Mouse (Mus musculus) monocyte, adult 5-6 weeks (primary cell): ENCODE measurements around the gene Pex10. TPM values are rescaled to one million over a fixed set of nuclear protein-coding genes. Genes with fewer than 3 reads are reported as not detected.

ENCODE experiments used
- ATAC-seq: fragments of 153-309, 156-312 bp; replicated peaks from 2 replicates; pipeline ENCODE4 v1.8.0; 2017; ENCODE audit warnings: mild to moderate bottlenecking; ENCODE audit not compliant: low TSS enrichment, insufficient number of reproducible peaks, severe bottlenecking, poor library complexity, low FRiP score
- total RNA-seq: library from RNA; stranded (forward); fragments of 200-1000, 200-491, 200-594 nt; gene quantifications from 3 replicates; pipeline ENCODE4 v1.2.3, GENCODE M21; 2017

The Pex10 gene
- 1.6 to 6.2 TPM (median 3.1 TPM) in 3 replicates for total RNA-seq

DNA sequence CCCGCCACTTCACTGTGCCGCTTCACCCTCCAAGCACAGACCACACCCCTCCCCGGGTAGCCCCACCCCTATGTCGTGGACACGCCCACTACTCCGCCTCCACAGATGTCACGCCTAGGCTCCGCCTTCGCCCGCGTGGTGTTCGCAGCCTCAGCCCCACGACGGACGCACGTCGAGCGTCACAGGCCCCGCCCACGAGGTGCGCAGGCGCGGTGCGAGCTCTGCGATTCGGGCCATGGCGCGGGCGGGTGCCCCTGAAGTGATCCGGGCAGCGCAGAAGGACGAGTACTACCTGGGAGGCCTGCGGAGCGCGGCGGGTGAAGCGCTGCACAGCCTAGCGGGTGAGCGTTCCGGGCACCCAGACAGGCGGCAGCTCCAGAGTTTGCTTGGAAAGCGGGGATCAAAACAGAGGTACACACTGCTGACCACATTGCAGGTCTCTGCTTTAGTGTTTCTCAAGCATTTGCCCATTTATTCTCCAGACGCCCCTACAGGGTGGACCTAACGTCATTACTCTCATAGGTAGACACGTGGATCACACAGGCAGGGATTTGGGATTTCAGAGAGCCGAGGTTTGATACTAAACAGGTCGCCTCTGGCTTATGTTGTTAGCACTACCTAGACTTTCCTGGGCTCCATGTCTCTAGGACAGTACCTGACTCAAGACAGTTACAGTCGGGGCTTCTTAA, at the start of gene Pex10:
Pex10 (plus strand) TSS at position 183 of the 689 bp plus-strand sequence.
- peak; percentile 90 for ATAC-seq

DNA sequence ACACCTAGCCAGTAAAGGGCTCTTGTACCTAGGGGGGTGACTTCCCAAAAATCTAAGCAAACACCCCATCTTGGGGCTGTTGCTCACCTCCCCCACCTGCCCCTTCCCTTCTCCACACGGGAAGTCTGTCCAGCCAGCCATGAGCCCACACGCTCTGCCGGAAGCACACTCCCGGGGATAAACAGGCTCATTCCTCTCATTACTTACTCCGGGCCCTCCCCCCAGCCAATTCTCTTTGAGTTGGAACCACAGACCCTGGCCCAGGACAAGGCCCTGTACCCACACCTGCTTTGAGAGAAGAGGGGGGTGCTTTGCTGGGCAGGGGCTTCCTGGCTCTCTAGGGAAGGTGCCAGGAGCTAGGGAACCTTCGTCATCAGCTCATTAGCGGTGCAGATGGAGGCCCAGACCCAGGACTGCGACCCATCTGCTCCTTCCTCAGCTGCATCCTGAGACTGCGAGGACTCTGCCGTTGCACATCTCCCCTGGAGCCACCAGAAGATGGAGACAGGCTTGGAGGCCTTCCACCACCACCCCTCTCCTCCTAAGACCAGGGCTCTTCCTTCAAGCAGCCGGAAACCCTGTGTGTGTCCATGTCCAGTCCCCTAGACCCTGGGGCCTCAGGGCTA, 49.5 kb upstream of the Pex10 start:
- ATAC-seq = no peak

DNA sequence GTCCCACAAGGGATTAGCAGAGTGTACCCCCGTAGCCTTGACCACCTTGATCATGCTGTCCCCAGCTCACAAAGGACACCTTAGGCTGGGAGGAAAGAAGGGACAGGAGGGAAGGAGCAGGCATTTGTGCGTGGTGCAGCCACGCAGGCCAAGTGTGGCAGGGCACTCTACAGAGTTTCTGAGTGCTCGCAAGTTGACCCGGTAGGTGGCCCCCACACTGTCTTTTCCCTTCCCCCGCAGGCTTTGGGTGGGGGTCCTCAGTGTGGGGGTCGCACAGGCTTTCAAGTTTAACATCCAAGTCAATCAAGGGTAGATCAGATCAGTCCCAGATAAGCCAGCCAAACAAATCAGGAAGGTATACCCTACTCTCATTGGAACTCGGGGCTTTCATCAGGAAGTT, 48.8 kb upstream of the Pex10 start:
- no peak for ATAC-seq

DNA sequence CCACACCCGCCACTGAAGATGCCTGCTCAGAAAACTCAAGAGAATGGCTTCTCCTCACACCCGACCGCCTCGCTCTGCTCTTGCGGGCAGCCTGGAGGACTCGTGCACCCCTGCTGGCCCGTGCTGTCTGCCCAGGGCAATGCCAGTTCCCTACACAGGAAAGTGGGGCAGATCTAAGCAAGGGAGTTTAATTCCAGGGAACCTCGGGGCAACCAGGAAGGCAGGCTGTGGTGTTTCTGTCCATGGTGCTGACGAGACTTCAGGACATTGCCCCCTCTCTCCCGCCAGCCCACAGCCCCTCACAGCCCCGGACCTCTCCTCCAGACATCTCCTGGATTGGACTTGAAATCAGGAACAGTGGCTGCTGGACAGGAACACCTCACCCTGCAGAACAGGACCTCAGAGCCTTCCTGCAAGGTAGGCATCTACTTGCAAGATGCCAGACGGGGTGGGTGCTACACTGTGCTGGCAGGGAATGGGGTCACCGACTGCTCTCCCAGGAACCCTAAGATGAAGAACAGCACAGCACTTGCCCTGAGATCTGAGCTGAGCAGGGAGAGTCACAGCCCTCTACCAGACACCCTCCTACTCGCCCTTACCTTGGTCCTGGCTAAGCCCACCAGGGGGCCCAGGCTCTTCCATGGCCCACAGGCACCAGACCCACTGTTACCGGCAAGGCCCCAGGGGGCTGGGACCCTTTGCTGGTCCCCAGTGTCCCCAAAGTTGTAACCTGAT, 48.0 kb upstream of the Pex10 start:
- ATAC-seq = no peak

DNA sequence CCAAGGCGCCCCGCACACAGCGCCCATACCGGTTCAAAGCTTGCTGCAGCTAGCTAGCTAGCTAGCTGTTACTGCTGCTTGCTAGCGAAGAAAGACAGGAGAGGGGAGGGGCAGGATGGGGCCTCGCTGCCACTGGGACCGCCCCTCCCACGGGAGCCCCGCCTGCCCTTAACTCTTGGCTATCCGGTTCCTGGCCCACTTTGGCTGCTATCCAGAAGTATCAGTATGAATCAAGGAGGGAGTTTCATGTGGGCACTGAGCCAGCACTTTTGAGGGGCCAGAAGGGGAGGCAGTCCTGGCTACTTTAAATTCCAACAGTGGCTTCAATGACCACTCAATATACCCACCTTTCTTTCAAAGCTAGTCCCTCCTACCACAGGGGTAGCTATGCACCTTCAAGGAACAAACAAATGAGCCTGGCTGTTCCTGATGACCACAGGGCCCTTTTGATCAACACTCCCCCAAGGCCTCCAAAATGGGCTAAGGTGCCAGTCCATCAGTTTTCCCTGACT, 47.4 kb upstream of the Pex10 start:
- no peak for ATAC-seq

DNA sequence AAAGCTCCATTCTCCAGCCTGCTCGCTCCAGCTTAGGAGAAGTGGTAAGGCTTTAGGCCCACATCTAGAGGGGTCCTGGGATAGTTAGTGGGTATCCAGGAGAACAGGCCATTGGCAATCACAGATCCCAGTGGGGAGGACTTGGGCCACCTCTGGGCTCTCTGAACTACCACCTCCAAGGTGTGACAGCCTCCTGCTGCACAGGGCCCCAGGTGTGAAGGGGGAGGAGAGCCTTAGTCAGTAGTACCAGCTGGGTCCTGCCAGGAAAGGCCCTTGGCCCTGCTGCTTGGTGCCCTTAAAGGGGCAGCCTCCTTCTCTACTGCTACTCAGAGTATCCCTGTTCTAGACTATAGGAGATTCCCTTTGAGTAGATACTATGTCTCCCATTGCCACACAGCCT, 46.7 kb upstream of the Pex10 start:
- no peak for ATAC-seq

DNA sequence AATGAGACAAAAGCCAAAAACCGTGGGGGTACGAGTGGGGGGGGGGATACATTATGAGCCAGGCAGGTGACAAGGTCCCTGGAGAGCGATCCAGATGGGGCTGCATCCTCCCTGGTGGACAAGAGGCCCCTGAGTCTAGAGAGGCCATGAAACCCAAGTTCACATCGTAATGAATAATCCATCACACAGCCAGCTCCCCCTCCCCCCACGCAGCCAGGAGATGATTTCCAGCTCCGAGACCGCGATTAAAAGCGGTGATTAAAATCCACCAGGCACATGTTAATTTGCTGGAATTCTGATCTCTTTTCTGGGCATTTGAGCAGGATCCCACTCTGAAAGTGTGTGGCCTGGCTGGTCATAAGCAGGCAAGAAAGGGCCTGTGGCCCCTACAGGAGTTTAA, 46.0 kb upstream of the Pex10 start:
- no peak for ATAC-seq

DNA sequence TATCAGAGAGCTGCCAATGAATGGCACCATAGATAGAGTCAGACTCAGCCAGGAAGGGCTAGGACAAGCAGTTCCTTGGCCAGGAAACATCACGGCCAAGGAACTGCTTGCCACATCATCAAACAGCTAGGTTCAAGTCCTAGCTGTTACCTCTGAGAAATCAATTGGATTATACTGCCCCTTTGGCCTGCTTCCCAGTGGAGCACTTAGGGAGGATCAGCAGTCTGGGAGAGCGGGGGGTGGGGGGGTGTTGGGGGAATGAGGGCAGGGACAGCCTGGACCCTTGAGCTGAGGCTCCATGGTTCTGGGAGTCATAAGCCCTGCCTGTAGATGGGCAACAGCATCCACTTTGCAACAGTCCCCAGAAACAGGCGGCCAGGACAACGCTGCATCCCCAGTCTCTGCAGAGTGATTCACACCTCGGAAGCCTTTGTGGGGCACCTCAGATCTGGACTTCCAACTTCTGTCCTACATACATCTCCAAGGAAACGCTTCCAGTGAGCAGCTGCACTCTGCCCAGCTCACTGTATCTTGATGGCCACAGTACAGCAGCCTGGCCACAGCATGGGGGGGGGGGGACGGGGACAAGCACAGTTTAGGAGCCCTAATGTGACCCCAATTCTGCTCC, 44.5 kb upstream of the Pex10 start:
- ATAC-seq = no peak

DNA sequence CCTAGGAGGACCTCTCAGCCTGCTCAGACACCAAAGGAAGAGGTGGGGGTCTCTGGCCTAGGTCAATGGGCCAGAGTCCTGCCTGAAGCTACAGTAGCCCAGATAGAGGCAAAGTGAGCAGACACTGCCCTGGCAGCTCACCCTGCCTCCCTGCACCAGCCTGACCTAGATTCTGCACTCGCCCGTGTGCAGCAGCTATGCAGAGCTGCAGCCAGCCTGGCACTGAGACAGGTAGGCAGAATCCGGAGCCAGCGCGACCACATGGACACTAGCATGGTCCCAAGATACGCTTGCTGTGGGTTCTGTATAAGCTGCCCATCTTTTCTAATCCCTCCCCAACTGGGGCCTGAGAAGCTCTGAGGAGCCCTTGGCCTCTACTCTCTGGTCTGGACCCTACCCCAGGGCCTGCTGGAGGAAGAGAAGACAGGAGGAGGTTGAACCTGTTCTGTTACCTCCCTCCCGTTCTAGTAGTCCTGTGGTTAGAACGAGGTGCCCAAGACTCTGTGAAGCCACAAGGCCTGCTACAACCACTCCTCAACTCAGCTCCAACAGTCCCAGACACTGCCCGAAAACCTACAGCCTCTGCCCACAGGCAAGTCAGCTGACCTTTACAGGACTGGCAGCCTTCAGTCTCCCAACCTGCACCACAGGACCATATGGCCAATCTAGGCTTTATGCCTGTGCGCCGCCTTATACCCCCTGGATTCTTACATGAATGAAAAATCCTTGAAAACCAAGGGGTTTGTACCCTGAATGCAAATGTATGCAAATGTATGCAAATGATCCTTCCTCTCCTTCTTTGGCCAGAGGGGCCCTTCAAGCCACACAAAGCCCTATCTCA, 42.4 kb upstream of the Pex10 start:
- no peak for ATAC-seq

DNA sequence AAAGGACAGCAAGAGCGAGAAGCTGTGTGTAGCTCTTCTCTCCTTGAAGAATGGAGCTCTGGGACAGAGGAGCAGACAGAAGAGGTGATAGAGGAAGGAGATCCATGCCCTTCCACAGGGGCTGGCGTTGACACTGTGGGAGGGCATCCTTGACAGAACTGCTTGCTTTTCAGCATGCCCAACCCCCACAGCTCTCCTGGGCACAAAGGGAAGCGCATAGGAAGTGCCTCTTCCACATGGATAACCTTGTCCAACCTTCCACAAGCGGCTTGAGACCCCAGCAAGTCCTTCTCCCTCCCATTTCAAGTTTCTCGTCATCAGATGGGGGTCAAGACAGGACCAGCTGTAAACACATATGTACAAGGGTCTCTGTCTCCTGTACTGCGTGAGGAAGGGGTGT, 33.7 kb upstream of the Pex10 start:
- no peak for ATAC-seq

DNA sequence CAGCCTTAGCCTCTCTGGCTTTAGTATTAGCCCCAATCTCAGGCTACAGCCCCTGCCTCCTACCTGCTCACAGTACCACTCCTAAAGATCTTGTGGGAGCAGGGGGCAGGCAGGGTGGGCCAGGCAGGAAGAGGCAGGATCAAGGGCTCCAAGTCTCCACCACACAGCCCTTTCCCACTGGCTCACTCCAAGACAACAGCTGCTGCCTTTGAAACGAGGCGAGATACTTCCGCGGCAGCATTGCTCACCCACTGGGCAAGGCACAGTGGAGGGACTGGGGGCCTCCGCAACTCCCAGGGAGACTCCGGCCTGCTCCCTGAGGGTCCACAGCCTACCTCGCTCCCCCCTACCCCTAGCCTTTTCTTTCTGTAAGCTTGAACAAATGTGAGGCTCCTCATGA, 32.6 kb upstream of the Pex10 start:
- ATAC-seq = no peak

DNA sequence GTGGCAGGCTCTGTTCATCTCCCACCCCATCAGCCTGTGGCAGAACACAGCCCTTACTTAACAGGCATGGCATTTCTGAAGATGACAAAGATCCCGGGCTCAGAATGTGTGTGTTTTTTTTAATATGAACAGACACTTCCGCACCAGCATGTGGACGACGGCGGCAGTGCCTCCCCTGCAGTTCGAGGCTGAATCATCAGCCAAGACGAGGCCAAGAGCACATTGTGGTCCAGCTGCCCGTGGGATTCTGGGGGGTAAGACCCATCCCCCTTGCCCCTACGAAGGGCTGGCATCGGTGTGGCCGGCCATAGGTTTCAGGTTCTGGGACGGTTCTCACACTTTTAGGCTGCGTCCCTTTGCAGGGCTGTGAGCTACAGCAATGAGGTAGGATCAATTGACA, 32.0 kb upstream of the Pex10 start:
- no peak for ATAC-seq

DNA sequence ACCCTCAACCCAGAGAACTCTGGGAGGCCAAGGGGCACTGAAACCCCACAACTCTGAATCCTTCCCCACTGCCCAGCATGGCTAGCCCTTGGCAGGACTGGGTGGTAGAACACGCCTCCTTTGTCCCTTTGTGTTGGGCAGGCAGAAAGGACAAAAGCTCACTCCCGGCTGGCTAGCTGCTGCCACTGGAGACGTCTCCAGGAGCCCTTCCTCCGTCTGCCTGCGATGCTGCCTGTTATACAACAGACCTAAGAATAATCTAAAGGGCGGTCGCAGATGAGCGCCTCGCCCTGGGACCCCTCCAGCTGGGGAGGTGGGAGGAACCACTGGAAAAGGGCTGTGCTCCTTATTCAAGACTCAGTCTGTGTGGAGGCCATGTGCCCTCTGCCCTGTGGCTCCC, 26.6 kb upstream of the Pex10 start:
- no peak for ATAC-seq

DNA sequence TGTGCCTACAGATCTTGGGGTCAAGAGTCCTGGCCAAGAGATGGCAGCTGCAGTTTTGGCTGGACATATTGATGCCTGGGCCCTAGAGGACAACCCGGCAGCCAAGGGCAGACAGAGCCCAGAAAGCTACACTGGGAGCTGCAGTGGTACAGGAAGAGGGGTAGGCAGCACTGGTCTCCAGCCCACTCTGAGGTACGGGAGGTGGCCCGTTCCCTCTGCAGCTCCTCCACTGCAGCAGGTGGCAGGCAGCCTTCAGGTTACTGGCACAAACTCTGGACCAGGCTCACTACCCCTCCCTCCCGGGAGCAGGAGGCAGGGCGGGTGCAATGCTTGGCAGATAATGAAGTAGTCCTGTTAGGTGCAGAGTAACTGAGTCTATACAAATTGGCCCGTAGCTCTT, 26.1 kb upstream of the Pex10 start:
- no peak for ATAC-seq

DNA sequence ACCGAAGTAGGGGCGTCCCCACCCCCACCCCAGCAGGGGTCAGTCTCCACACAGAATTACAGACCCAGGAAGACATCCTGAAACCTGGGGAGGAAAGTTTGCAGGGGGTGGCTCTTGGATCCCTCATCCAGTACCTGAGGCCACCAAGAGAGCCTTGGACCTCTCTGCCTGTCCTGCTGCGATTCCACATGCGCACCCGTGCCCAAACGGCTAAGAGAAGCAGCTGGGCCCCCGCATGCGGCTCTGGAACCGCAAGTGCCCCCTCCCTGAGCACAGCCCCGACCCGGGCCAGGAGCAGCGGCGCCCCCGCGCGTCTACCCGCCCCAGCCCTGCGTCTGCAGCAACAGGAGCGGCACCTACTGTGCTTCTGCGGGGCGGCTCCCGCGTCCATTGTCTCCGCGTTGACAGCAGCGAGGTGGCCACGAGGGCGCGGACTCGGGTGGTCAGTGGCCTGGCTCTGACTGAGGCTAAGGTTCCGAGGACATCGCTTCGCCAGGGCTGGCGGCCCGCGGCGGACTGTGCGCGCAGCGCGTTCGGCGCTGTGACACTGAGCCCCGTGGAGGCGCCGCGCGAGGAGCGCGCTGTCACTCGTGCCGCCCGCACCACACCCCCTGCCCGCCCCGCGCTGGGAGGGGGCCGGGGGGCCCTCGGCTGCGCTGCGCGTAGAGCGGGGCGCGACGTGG, 24.1 kb upstream of the Pex10 start:
- no peak for ATAC-seq

DNA sequence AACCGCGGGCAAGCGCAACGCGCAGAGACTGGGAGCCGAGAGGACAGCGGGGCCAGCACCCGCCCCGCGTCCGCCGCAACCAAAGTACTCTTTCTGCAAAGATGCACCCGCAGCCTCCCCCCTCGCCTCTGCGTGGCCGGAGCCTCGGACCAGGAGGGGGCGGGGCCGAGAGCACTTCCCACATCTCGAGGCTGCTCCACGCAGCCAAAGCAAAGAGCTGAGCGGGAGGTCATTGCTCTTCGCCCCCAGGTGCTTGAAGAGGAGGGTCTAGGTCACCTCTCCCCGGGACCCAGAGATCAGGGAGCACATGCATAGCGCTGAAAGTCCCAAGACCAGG, 23.6 kb upstream of the Pex10 start:
- no peak for ATAC-seq

DNA sequence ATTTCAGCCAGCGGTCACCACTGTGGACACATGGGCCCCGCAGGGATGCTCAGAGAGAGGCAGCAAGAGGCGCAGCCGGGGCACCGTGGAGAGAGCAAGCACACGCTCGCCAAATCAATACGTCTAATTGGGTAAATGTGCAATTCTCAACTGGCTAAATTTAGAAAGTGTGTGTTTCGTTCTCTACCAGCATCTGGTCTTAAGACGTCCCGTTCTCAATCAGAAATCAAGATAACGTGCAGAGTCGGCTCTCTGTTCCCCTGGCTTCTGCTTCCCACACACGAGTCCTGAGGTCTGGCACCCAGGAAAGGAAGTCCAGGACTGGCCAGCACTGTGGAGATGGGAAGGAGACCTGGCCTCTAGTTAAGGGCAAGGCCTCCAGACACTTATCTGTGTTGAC, 20.2 kb upstream of the Pex10 start:
- no peak for ATAC-seq

DNA sequence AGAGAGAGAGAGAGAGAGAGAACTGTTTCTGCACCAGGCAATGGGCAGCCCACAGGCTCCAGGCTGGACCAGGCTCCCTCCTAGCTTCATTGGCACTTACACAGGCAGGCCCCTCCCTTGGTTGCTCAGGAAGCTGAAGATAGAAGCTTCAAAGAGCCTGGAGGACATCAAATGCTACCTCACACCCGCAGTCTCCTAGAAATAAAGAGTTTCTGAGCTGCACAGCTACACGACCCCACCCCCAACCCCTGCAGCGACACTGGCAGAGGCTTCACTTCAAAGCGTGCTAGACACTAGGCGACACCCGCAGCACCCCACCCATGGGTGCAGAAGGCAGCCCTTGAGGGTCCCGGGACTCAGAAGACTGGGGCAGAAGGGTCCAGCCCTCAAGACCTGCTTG, 16.7 kb upstream of the Pex10 start:
- ATAC-seq = no peak
